Mouse (Mus musculus): ENCODE measurements at regions not wholly inside any gene's neighbourhood (a gene's known extent, or its start where the extent isn't known, plus 50 kb on each side); places are given as distances from the start of the nearest gene placed in this dataset.

- no peak for TF ChIP-seq CTCF (IDR thresholded peaks at IDR 0.05; ENCODE audit: low read depth)
- Histone ChIP-seq H3K4me3 (ENCODE audit: low read depth, low read length) (no peak overlapping the region), H3K27me3 (replicated peaks; ENCODE audit: control insufficient read depth, insufficient read depth, low read length) (no peaks in the 10 kb centered on the region), H3K27ac (ENCODE audit: low read depth, low read length) (no peak overlapping the region), H3K4me1 (replicated peaks; ENCODE audit: control insufficient read depth, insufficient read depth, low read length) (no peaks in the 10 kb centered on the region), H3K4me2 (replicated peaks; ENCODE audit: low read depth) (no peak overlapping the region), H3K9ac (ENCODE audit: low read depth, low read length) (no peak overlapping the region), H3K36me3 (ENCODE audit: control insufficient read depth, insufficient read depth) (no peaks in the 10 kb centered on the region), H3K9me3 (ENCODE audit: control insufficient read depth) (no peaks in the 10 kb centered on the region)
- 61% methylated on average over 3 of the region's 3 CpGs for WGBS
- no peak for ATAC-seq
Measured at GRCm38 (mm10) chr14:14513498-14513897, 112.4 kb downstream of the Olfr721-ps1 start.

- no peaks in the 10 kb centered on the region for H3K27me3 ChIP-seq (replicated peaks; ENCODE audit: control insufficient read depth, insufficient read depth, low read length)
- no peak overlapping the region for H3K9ac ChIP-seq (ENCODE audit: low read depth, low read length)
- no peak overlapping the region for H3K4me3 ChIP-seq (ENCODE audit: low read depth, low read length)
- H3K36me3 ChIP-seq (ENCODE audit: control insufficient read depth, insufficient read depth), result no peaks in the 10 kb centered on the region
- H3K27ac ChIP-seq (ENCODE audit: low read depth, low read length), result no peak overlapping the region
- ATAC-seq, result no peak
- TF ChIP-seq CTCF (IDR thresholded peaks at IDR 0.05; ENCODE audit: low read depth), result no peak
- no peak overlapping the region for H3K4me2 ChIP-seq (replicated peaks; ENCODE audit: low read depth)
- H3K4me1 ChIP-seq (replicated peaks; ENCODE audit: control insufficient read depth, insufficient read depth, low read length), result no peaks in the 10 kb centered on the region
- no peaks in the 10 kb centered on the region for H3K9me3 ChIP-seq (ENCODE audit: control insufficient read depth)
- WGBS, result 78% methylated on average over 1 of the region's 1 CpGs
Measured at GRCm38 (mm10) chr14:14514440-14515172, 113.5 kb downstream of the Olfr721-ps1 start.

GRCm38 (mm10) chr14:14515363-14515762 lies 114.3 kb downstream of the Olfr721-ps1 start:
- WGBS, result 65% methylated on average over 2 of the region's 2 CpGs

GRCm38 (mm10) chr14:14515918-14516317 lies 114.8 kb downstream of the Olfr721-ps1 start:
- no peaks in the 10 kb centered on the region for H3K9me3 ChIP-seq (ENCODE audit: control insufficient read depth)
- no peak for ATAC-seq

More at GRCm38 (mm10) chr14:14515363-14515762, 114.3 kb downstream of the Olfr721-ps1 start:
- Histone ChIP-seq H3K9me3 (ENCODE audit: control insufficient read depth) (no peaks in the 10 kb centered on the region), H3K4me1 (replicated peaks; ENCODE audit: control insufficient read depth, insufficient read depth, low read length) (no peaks in the 10 kb centered on the region), H3K36me3 (ENCODE audit: control insufficient read depth, insufficient read depth) (no peaks in the 10 kb centered on the region), H3K4me3 (ENCODE audit: low read depth, low read length) (no peak overlapping the region), H3K27me3 (replicated peaks; ENCODE audit: control insufficient read depth, insufficient read depth, low read length) (no peaks in the 10 kb centered on the region), H3K9ac (ENCODE audit: low read depth, low read length) (no peak overlapping the region), H3K4me2 (replicated peaks; ENCODE audit: low read depth) (no peak overlapping the region), H3K27ac (ENCODE audit: low read depth, low read length) (no peak overlapping the region)
- no peak for ATAC-seq
- TF ChIP-seq CTCF (IDR thresholded peaks at IDR 0.05; ENCODE audit: low read depth), result no peak

GRCm38 (mm10) chr14:14518027-14518426 lies 116.9 kb downstream of the Olfr721-ps1 start:
- H3K9ac ChIP-seq (ENCODE audit: low read depth, low read length), result no peak overlapping the region
- H3K4me2 ChIP-seq (replicated peaks; ENCODE audit: low read depth), result no peak overlapping the region
- no peak overlapping the region for H3K4me3 ChIP-seq (ENCODE audit: low read depth, low read length)
- H3K27ac ChIP-seq (ENCODE audit: low read depth, low read length), result no peak overlapping the region
- H3K27me3 ChIP-seq (replicated peaks; ENCODE audit: control insufficient read depth, insufficient read depth, low read length), result no peaks in the 10 kb centered on the region
- no peaks in the 10 kb centered on the region for H3K36me3 ChIP-seq (ENCODE audit: control insufficient read depth, insufficient read depth)
- peak; percentile 91 for ATAC-seq
- 26% methylated on average over 1 of the region's 1 CpGs for WGBS
- H3K9me3 ChIP-seq (ENCODE audit: control insufficient read depth), result no peaks in the 10 kb centered on the region
- no peak for TF ChIP-seq CTCF (IDR thresholded peaks at IDR 0.05; ENCODE audit: low read depth)
- no peaks in the 10 kb centered on the region for H3K4me1 ChIP-seq (replicated peaks; ENCODE audit: control insufficient read depth, insufficient read depth, low read length)

More at GRCm38 (mm10) chr14:14515918-14516317, 114.8 kb downstream of the Olfr721-ps1 start:
- Histone ChIP-seq H3K4me3 (ENCODE audit: low read depth, low read length) (no peak overlapping the region), H3K4me1 (replicated peaks; ENCODE audit: control insufficient read depth, insufficient read depth, low read length) (no peaks in the 10 kb centered on the region), H3K36me3 (ENCODE audit: control insufficient read depth, insufficient read depth) (no peaks in the 10 kb centered on the region), H3K9ac (ENCODE audit: low read depth, low read length) (no peak overlapping the region), H3K4me2 (replicated peaks; ENCODE audit: low read depth) (no peak overlapping the region), H3K27ac (ENCODE audit: low read depth, low read length) (no peak overlapping the region), H3K27me3 (replicated peaks; ENCODE audit: control insufficient read depth, insufficient read depth, low read length) (no peaks in the 10 kb centered on the region)
- TF ChIP-seq CTCF (IDR thresholded peaks at IDR 0.05; ENCODE audit: low read depth), result no peak
- WGBS, result 84% methylated on average over 5 of the region's 5 CpGs

- Histone ChIP-seq H3K9ac (ENCODE audit: low read depth, low read length) (no peak overlapping the region), H3K4me3 (ENCODE audit: low read depth, low read length) (no peak overlapping the region), H3K4me2 (replicated peaks; ENCODE audit: low read depth) (no peak overlapping the region), H3K4me1 (replicated peaks; ENCODE audit: control insufficient read depth, insufficient read depth, low read length) (no peaks in the 10 kb centered on the region), H3K9me3 (ENCODE audit: control insufficient read depth) (no peaks in the 10 kb centered on the region), H3K27me3 (replicated peaks; ENCODE audit: control insufficient read depth, insufficient read depth, low read length) (no peaks in the 10 kb centered on the region), H3K27ac (ENCODE audit: low read depth, low read length) (no peak overlapping the region), H3K36me3 (ENCODE audit: control insufficient read depth, insufficient read depth) (no peaks in the 10 kb centered on the region)
- WGBS, result 27% methylated on average over 2 of the region's 2 CpGs
- ATAC-seq, result no peak
- no peak for TF ChIP-seq CTCF (IDR thresholded peaks at IDR 0.05; ENCODE audit: low read depth)
Measured at GRCm38 (mm10) chr14:14518841-14519240, 117.7 kb downstream of the Olfr721-ps1 start.

Data from intestine, postnatal 0 days (tissue).